Mouse (Mus musculus) intestine, postnatal 0 days (tissue): ENCODE measurements at regions not wholly inside any gene's neighbourhood (a gene's known extent, or its start where the extent isn't known, plus 50 kb on each side); places are given as distances from the start of the nearest gene placed in this dataset.

ENCODE experiments used
- ATAC-seq: fragments of 200-750 bp; cut with Nextera tagmentation; 2 replicates; pipeline ENCODE4 v1.8.0; 2017; ENCODE audit warnings: mild to moderate bottlenecking, moderate TSS enrichment, moderate library complexity
- H3K27ac ChIP-seq: fragments of 300-500 bp; sonication (generic); 2 replicates; pipeline ENCODE4 v1.5.1; 2014; ENCODE audit warnings: mild to moderate bottlenecking, low read depth, low read length, moderate library complexity
- H3K27me3 ChIP-seq: fragments of 300-500 bp; sonication (generic); replicated peaks from 2 replicates; pipeline ENCODE4 v1.6.1; 2014; ENCODE audit warnings: low read length, mixed read lengths; ENCODE audit not compliant: control insufficient read depth, insufficient read depth
- H3K36me3 ChIP-seq: fragments of 300-500 bp; sonication (generic); 2 replicates; pipeline ENCODE4 v1.6.1; 2014; ENCODE audit warnings: mild to moderate bottlenecking, moderate library complexity; ENCODE audit not compliant: control insufficient read depth, insufficient read depth
- H3K4me1 ChIP-seq: fragments of 300-500 bp; sonication (generic); replicated peaks from 2 replicates; pipeline ENCODE4 v1.6.1; 2014; ENCODE audit warnings: antibody characterized with exemption, low read length, mixed read lengths; ENCODE audit not compliant: control insufficient read depth, insufficient read depth
- H3K4me2 ChIP-seq: fragments of 300-500 bp; sonication (generic); replicated peaks from 2 replicates; pipeline ENCODE4 v1.6.1; 2014; ENCODE audit warnings: low read depth, mild to moderate bottlenecking, moderate library complexity
- H3K4me3 ChIP-seq: fragments of 300-500 bp; sonication (generic); 2 replicates; pipeline ENCODE4 v1.5.1; 2014; ENCODE audit warnings: low read depth, low read length
- H3K9ac ChIP-seq: fragments of 300-500 bp; sonication (generic); 2 replicates; pipeline ENCODE4 v1.6.1; 2014; ENCODE audit warnings: mild to moderate bottlenecking, low read depth, low read length
- H3K9me3 ChIP-seq: fragments of 300-500 bp; sonication (generic); 2 replicates; pipeline ENCODE4 v1.6.1; 2016; ENCODE audit warnings: mixed run types; ENCODE audit not compliant: control insufficient read depth
- CTCF ChIP-seq: sonication (generic); IDR thresholded peaks from 2 replicates; pipeline ENCODE4 v1.5.1; 2016; ENCODE audit warnings: low read depth, mild to moderate bottlenecking, control low read depth, antibody characterized with exemption, moderate library complexity
- WGBS: fragments of 180-500 bp; shearing (Covaris S2); extraction: QIAGEN DNeasy Blood & Tissue Kit; methylation state at CpG from one replicate; pipeline ENCODE4 v1.1.7; 2014; 5-methylcytosine and 5-hydroxymethylcytosine counted together

DNA sequence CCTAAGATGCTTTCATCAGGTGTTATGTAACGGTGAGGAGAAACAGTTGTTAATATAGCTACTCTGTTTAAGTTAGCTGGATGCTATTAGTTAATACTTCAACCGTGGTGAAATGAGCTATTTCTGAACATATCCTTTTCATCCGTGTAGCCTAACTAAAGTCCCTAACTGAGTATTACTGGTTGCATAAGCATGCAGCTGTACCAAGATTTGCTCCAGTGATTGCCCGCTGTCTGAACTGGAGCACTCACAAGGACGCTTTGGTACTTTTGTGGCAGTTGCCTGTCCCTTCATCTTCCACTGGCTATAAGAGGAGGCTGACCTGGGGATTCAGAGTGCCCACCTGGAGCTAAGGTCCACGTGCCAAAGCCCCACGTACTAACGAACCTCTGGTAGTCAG is 65.3 kb upstream of the Lnx1 start:
- 72% methylated on average over 8 of the region's 8 CpGs for WGBS
- Histone ChIP-seq H3K4me2 (no peak overlapping the region), H3K27ac (no peak overlapping the region), H3K4me3 (no peak overlapping the region), H3K9ac (no peak overlapping the region), H3K36me3 (no peaks in the 10 kb centered on the region), H3K4me1 (no peaks in the 10 kb centered on the region), H3K9me3 (no peaks in the 10 kb centered on the region), H3K27me3 (no peaks in the 10 kb centered on the region)
- ATAC-seq, result no peak
- no peak for TF ChIP-seq CTCF

DNA sequence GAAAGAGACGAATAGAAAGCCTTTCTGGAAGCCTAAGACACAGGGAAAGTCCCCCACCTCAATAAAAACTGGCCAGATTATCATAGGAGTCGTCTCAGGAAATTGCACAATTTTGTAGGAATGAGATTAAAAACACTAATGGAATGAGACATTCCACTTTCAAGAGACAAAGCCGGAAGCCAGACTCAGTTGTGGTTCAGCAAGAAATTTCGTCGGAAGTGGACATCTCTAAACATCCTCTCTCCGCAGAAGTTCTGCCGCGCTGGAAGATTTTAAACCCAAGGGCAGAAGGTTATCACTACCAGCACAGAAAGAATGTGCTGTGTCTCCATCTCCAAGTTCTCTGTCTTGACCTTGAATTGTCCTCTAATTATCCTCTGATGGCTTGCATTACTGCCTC is 63.5 kb upstream of the Lnx1 start:
- Histone ChIP-seq H3K9ac (no peak overlapping the region), H3K9me3 (no peaks in the 10 kb centered on the region), H3K27ac (no peak overlapping the region), H3K4me2 (no peak overlapping the region), H3K27me3 (no peaks in the 10 kb centered on the region), H3K4me3 (no peak overlapping the region), H3K4me1 (no peaks in the 10 kb centered on the region), H3K36me3 (no peaks in the 10 kb centered on the region)
- TF ChIP-seq CTCF, result no peak
- no peak for ATAC-seq
- 53% methylated on average over 8 of the region's 8 CpGs for WGBS

DNA sequence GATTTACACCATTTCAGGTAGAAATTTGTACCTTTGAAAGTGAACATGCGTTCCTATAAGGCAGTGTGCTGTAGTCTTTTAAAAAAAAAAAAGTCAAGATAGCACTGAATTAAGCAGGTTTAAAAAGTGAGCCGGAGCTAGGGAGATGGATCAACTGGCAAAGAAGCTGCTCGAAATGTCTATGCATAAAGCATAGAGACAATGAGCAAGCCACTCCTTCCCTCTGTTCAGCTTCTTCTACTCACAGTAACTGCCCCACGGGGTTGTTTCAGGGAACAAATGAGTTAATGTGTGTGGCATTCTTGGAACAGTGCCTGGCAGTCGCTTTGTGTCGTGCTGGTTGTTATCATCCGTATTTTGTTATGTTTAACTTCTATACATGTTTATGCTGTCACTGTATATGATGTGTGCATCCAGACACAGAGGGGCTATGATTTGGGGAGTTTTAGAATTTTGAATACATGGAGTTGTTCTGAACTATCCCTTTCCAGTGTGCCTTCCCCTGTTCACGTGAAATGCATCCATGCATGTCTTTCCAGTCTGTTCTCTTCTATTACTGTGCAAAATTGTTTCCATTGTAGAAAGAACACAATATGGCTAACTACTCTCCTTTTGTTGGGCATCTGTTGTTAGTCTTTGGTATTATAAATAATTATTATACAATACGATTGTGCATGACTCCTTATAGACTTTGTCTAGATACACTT is 62.5 kb upstream of the Lnx1 start:
- Histone ChIP-seq H3K27me3 (no peaks in the 10 kb centered on the region), H3K4me3 (no peak overlapping the region), H3K9ac (no peak overlapping the region), H3K4me1 (no peaks in the 10 kb centered on the region), H3K36me3 (no peaks in the 10 kb centered on the region), H3K9me3 (no peaks in the 10 kb centered on the region), H3K27ac (no peak overlapping the region), H3K4me2 (no peak overlapping the region)
- no peak for TF ChIP-seq CTCF
- ATAC-seq, result no peak
- WGBS, result 59% methylated on average over 9 of the region's 9 CpGs

DNA sequence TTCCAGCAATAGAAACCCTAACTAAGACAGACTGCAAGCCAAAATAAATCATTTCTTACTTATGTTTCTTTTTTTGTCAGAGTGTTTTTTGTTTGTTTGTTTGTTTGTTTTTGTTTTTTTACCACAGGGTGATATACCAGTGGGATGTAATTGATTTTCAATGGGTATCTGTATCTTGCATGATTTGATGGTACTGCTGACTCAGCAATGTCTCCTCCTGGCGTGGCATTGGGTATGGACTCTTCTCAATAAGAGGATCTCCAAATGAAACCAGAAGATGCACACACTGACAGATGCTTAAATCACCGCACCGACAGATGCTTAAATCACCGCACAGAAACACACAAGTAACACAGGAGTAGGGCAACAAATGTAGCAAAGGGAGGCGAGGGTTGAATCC is 54.8 kb upstream of the Lnx1 start:
- WGBS, result 91% methylated on average over 5 of the region's 5 CpGs
- no peak for ATAC-seq
- H3K4me2 ChIP-seq, result no peak overlapping the region

DNA sequence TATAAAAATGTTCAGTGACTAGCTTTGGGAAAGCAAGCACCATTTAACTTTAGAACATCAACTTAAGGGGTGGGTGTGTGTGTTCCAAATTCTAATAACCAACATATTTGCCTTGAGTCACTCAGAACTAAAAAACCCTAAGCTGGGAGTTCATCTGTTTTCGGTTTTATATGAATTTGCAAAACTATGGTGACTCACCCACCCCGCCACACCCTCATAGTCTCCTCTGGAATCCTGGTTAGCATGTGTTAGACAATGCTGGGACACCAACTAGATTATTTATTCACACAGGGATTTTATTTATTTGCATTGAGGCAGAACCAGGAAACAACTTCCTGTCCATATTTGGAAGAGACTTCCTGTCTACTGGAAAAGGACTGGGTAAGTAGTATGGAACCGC is 50.2 kb upstream of the Lnx1 start:
- Histone ChIP-seq H3K4me3 (no peak overlapping the region), H3K27ac (no peak overlapping the region), H3K4me1 (no peaks in the 10 kb centered on the region), H3K9ac (no peak overlapping the region), H3K9me3 (no peaks in the 10 kb centered on the region), H3K36me3 (no peaks in the 10 kb centered on the region), H3K4me2 (no peak overlapping the region), H3K27me3 (no peaks in the 10 kb centered on the region)
- ATAC-seq, result no peak
- WGBS, result 89% methylated on average over 3 of the region's 3 CpGs
- no peak for TF ChIP-seq CTCF

More for the DNA sequence above, 54.8 kb upstream of the Lnx1 start:
- H3K4me3 ChIP-seq, result no peak overlapping the region
- no peaks in the 10 kb centered on the region for H3K36me3 ChIP-seq
- H3K9ac ChIP-seq, result no peak overlapping the region
- no peaks in the 10 kb centered on the region for H3K9me3 ChIP-seq
- no peak overlapping the region for H3K27ac ChIP-seq
- no peak for TF ChIP-seq CTCF
- no peaks in the 10 kb centered on the region for H3K4me1 ChIP-seq
- no peaks in the 10 kb centered on the region for H3K27me3 ChIP-seq
